Mouse (Mus musculus) hindbrain, postnatal 0 days (tissue): ENCODE measurements at regions not wholly inside any gene's neighbourhood (a gene's known extent, or its start where the extent isn't known, plus 50 kb on each side); places are given as distances from the start of the nearest gene placed in this dataset.
A peak's percentile ranks its signal among the peaks of the same experiment; 100 is the strongest.

Source experiments
- ATAC-seq: fragments of 200-750 bp; cut with Nextera tagmentation; 2 replicates; pipeline ENCODE4 v1.8.0; 2017; ENCODE audit warnings: mild to moderate bottlenecking, moderate TSS enrichment, moderate library complexity
- DNase-seq: peaks from one replicate; pipeline ENCODE4 v3.0.0-alpha.2; 2015; ENCODE audit warnings: low spot score
- H3K27ac ChIP-seq: fragments of 300-500 bp; sonication (generic); 2 replicates; pipeline ENCODE4 v1.5.1; 2014; ENCODE audit warnings: mild to moderate bottlenecking
- H3K27me3 ChIP-seq: fragments of 300-500 bp; sonication (generic); 2 replicates; pipeline ENCODE4 v1.6.1; 2014; ENCODE audit warnings: low read length, mixed read lengths; ENCODE audit not compliant: insufficient read depth
- H3K36me3 ChIP-seq: fragments of 300-500 bp; sonication (generic); 2 replicates; pipeline ENCODE4 v1.6.1; 2014; ENCODE audit warnings: low read length, mixed read lengths; ENCODE audit not compliant: insufficient read depth
- H3K4me1 ChIP-seq: fragments of 300-500 bp; sonication (generic); 2 replicates; pipeline ENCODE4 v1.6.1; 2014; ENCODE audit warnings: antibody characterized with exemption, low read length, mixed read lengths; ENCODE audit not compliant: insufficient read depth
- H3K4me2 ChIP-seq: fragments of 300-500 bp; sonication (generic); 2 replicates; pipeline ENCODE4 v1.6.1; 2014; ENCODE audit warnings: low read depth, mild to moderate bottlenecking, low read length, moderate library complexity, mixed read lengths
- H3K4me3 ChIP-seq: fragments of 300-500 bp; sonication (generic); 2 replicates; pipeline ENCODE4 v1.5.1; 2014; ENCODE audit warnings: low read length
- H3K9ac ChIP-seq: fragments of 300-500 bp; sonication (generic); replicated peaks from 2 replicates; pipeline ENCODE4 v1.6.1; 2014; ENCODE audit warnings: mild to moderate bottlenecking, low read length, moderate library complexity, mixed read lengths
- H3K9me3 ChIP-seq: fragments of 300-500 bp; sonication (generic); 2 replicates; pipeline ENCODE4 v1.6.1; 2016; ENCODE audit warnings: low read length, mixed read lengths
- CTCF ChIP-seq: IDR thresholded peaks from 2 replicates; pipeline ENCODE4 v1.5.1; 2016; ENCODE audit warnings: antibody characterized with exemption, control low read depth, low read depth
- WGBS: fragments of 180-500 bp; shearing (Covaris S2); extraction: QIAGEN DNeasy Blood & Tissue Kit; methylation state at CpG from one replicate; pipeline ENCODE4 v1.1.7; 2014; 5-methylcytosine and 5-hydroxymethylcytosine counted together

- no peaks in the 10 kb centered on the region for H3K4me1 ChIP-seq
- TF ChIP-seq CTCF: no peak
- H3K9ac ChIP-seq: no peak overlapping the region
- DNase-seq (no peak), ATAC-seq (no peak)
- no peaks in the 10 kb centered on the region for H3K9me3 ChIP-seq
- WGBS: 88% methylated on average over 5 of the region's 5 CpGs
- H3K27me3 ChIP-seq: no peaks in the 10 kb centered on the region
- H3K4me2 ChIP-seq: no peak overlapping the region
- H3K36me3 ChIP-seq: no peaks in the 10 kb centered on the region
- H3K27ac ChIP-seq: no peak overlapping the region
- no peak overlapping the region for H3K4me3 ChIP-seq
Observed at GRCm38 (mm10) chr11:65360729-65361128, 90.9 kb upstream of the Myocd start.

GRCm38 (mm10) chr11:65358908-65359307 lies 89.1 kb upstream of the Myocd start:
- Histone ChIP-seq H3K4me2 (no peak overlapping the region), H3K27me3 (no peaks in the 10 kb centered on the region), H3K4me1 (no peaks in the 10 kb centered on the region), H3K36me3 (no peaks in the 10 kb centered on the region), H3K9ac (no peak overlapping the region), H3K27ac (no peak overlapping the region), H3K9me3 (no peaks in the 10 kb centered on the region), H3K4me3 (no peak overlapping the region)
- no peak for TF ChIP-seq CTCF
- 58% methylated on average over 8 of the region's 8 CpGs for WGBS
- no peak for ATAC-seq
- DNase-seq: no peak

DNA sequence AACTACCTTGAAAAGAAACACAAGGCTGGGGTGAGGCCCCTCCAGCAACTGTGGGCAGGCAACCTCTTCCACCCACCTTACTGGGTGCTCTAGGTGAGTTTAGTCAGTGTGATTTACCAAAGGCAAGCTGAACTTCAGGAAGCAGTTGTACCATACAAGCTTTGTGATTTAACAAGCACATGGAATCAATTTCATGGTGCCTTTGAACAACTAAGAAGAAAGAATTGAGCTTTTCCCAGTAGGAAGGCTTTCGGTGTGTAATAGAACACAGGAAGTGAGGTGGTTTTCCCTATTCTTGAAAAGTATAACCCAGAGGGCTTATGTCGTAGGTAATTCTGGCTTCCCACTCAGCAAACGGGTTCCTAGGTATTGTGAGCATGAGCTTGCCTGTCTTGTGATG lies 82.7 kb upstream of the Myocd start:
- Histone ChIP-seq H3K9ac (no peak overlapping the region), H3K9me3 (no peaks in the 10 kb centered on the region), H3K4me1 (no peaks in the 10 kb centered on the region), H3K27me3 (no peaks in the 10 kb centered on the region), H3K27ac (no peak overlapping the region), H3K36me3 (no peaks in the 10 kb centered on the region), H3K4me3 (no peak overlapping the region), H3K4me2 (no peak overlapping the region)
- no peak for TF ChIP-seq CTCF
- ATAC-seq: no peak
- 46% methylated on average over 3 of the region's 3 CpGs for WGBS
- no peak for DNase-seq

- Histone ChIP-seq H3K27ac (no peak overlapping the region), H3K4me2 (no peak overlapping the region), H3K9me3 (no peaks in the 10 kb centered on the region), H3K4me1 (no peaks in the 10 kb centered on the region), H3K27me3 (no peaks in the 10 kb centered on the region), H3K36me3 (no peaks in the 10 kb centered on the region), H3K9ac (no peak overlapping the region), H3K4me3 (no peak overlapping the region)
- no peak for ATAC-seq
- DNase-seq: peak; percentile 15
- peak; percentile 33; the same call in 1 of the 2 replicates for TF ChIP-seq CTCF
- WGBS: 45% methylated on average over 5 of the region's 5 CpGs
Observed at GRCm38 (mm10) chr11:65349013-65349412, 79.2 kb upstream of the Myocd start.

GRCm38 (mm10) chr11:65341683-65342440 lies 72.1 kb upstream of the Myocd start:
- H3K4me1 ChIP-seq: no peaks in the 10 kb centered on the region
- no peak for TF ChIP-seq CTCF
- no peak for ATAC-seq
- no peaks in the 10 kb centered on the region for H3K9me3 ChIP-seq
- H3K36me3 ChIP-seq: no peaks in the 10 kb centered on the region
- no peak overlapping the region for H3K4me2 ChIP-seq
- H3K9ac ChIP-seq: no peak overlapping the region
- 79% methylated on average over 8 of the region's 8 CpGs for WGBS
- H3K27ac ChIP-seq: no peak overlapping the region
- H3K27me3 ChIP-seq: no peaks in the 10 kb centered on the region
- H3K4me3 ChIP-seq: no peak overlapping the region
- DNase-seq: peak; percentile 6

DNA sequence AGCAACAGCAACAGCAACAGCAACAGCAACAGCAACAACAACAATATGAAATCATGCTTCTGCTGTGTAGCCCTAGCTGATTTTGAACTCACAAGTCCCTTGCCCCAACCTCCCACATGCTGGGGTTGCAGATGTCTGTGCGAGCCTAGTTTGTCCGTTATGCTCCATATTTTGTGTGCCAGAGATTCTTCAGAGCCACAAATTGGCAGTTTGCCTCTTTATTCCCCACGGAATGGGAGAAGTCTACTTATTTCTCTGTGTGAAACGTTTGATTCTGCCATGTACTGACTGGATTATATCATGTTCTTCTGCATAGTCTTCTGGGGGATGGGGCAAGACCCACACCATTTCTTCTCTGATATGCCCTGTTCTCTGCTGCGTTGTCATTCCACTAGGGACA lies 64.5 kb upstream of the Myocd start:
- Histone ChIP-seq H3K4me1 (no peaks in the 10 kb centered on the region), H3K9me3 (no peaks in the 10 kb centered on the region), H3K27ac (no peak overlapping the region), H3K4me2 (no peak overlapping the region), H3K36me3 (no peaks in the 10 kb centered on the region), H3K9ac (no peak overlapping the region), H3K27me3 (no peaks in the 10 kb centered on the region), H3K4me3 (no peak overlapping the region)
- DNase-seq (peak; percentile 49), ATAC-seq (no peak)
- 50% methylated on average over 5 of the region's 5 CpGs for WGBS
- no peak for TF ChIP-seq CTCF

- Histone ChIP-seq H3K9me3 (no peaks in the 10 kb centered on the region), H3K36me3 (no peaks in the 10 kb centered on the region), H3K9ac (no peak overlapping the region), H3K4me1 (no peaks in the 10 kb centered on the region), H3K4me2 (no peak overlapping the region), H3K27ac (no peak overlapping the region), H3K4me3 (no peak overlapping the region), H3K27me3 (no peaks in the 10 kb centered on the region)
- ATAC-seq (no peak), DNase-seq (no peak)
- no peak for TF ChIP-seq CTCF
- 86% methylated on average over 2 of the region's 2 CpGs for WGBS
Observed at GRCm38 (mm10) chr11:65333101-65333500, 63.3 kb upstream of the Myocd start.
